Mouse (Mus musculus): ENCODE results near the gene Nlgn2. TPM values are rescaled to one million over a fixed set of nuclear protein-coding genes. Genes with fewer than 3 reads are reported as not detected.

Nlgn2 gene
- polyA plus RNA-seq, 1 experiment from 2014 or later = 8.2 TPM

DNA sequence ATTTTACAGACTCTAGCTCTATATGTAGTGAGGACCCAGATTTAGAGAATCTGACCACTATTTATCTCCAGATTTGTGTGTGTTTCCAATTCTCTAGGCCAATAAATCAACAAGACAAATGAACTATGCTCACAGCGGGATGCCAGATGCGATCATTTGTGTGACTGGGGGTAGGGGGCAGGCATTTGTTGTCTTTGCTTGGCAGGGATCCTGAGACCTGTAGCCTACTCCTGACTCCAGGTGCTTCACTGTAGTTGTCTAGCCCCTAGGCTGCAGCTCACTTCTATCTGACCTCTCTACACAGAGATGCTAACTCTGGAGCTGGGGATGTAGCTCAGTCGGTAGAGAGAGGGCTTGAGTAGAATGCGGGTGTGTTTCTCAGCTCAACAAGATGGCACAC, 55.8 kb downstream of the Nlgn2 start:
- WGBS = 36% methylated on average over 4 of the region's 4 CpGs
- no peak for ATAC-seq (replicated peaks; ENCODE audit: insufficient number of reproducible peaks, low FRiP score, low TSS enrichment, low read depth)

DNA sequence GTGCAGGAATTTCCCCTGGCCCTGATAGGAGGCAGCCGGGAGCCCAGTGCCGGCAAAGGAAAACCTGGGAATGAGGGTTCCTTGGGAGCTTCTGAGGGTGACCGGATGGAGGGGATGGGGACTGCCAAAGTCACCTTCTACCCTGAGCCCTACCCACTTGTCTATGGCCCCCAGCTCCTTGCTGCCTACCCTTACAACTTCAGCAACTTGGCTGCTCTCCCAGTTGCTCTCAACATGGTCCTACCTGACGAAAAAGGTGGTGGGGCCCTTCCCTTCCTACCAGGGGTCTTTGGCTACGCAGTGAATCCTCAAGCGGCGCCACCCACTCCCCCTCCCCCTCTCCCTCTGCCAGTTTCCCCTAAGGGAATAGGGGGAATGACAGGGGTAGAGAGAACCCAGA, 58.6 kb downstream of the Nlgn2 start:
- WGBS = 36% methylated on average over 7 of the region's 7 CpGs
- H3K4me3 ChIP-seq (ENCODE audit: low read depth, low read length) = no peak overlapping the region
- DNase-seq (ENCODE audit: low spot score) (no peak), ATAC-seq (replicated peaks; ENCODE audit: insufficient number of reproducible peaks, low FRiP score, low TSS enrichment, low read depth) (no peak)
- H3K4me1 ChIP-seq (ENCODE audit: control insufficient read depth, insufficient read depth, low read length) = no peaks in the 10 kb centered on the region
- H3K27me3 ChIP-seq (ENCODE audit: control insufficient read depth, insufficient read depth, low read length) = no peaks in the 10 kb centered on the region; the same call in 1 of the 2 replicates
- no peak overlapping the region for H3K27ac ChIP-seq (replicated peaks; ENCODE audit: low read depth, low read length)
- no peak overlapping the region for H3K9ac ChIP-seq (replicated peaks; ENCODE audit: low read length)
- H3K9me3 ChIP-seq (replicated peaks; ENCODE audit: control insufficient read depth, low read length) = no peaks in the 10 kb centered on the region
- no peaks in the 10 kb centered on the region for H3K36me3 ChIP-seq (replicated peaks; ENCODE audit: control insufficient read depth, insufficient read depth, low read depth, low read length)
- H3K4me2 ChIP-seq (ENCODE audit: low read depth, low read length) = no peak overlapping the region

More for the DNA sequence above, 55.8 kb downstream of the Nlgn2 start:
- H3K27ac ChIP-seq (replicated peaks; ENCODE audit: low read depth, low read length) = no peak overlapping the region
- no peak overlapping the region for H3K4me3 ChIP-seq (ENCODE audit: low read depth, low read length)
- no peaks in the 10 kb centered on the region for H3K4me1 ChIP-seq (ENCODE audit: control insufficient read depth, insufficient read depth, low read length)
- no peak overlapping the region for H3K4me2 ChIP-seq (ENCODE audit: low read depth, low read length)
- no peaks in the 10 kb centered on the region for H3K27me3 ChIP-seq (ENCODE audit: control insufficient read depth, insufficient read depth, low read length)
- H3K36me3 ChIP-seq (replicated peaks; ENCODE audit: control insufficient read depth, insufficient read depth, low read depth, low read length) = no peaks in the 10 kb centered on the region
- no peaks in the 10 kb centered on the region for H3K9me3 ChIP-seq (replicated peaks; ENCODE audit: control insufficient read depth, low read length)
- DNase-seq (ENCODE audit: low spot score) = no peak
- no peak overlapping the region for H3K9ac ChIP-seq (replicated peaks; ENCODE audit: low read length)

DNA sequence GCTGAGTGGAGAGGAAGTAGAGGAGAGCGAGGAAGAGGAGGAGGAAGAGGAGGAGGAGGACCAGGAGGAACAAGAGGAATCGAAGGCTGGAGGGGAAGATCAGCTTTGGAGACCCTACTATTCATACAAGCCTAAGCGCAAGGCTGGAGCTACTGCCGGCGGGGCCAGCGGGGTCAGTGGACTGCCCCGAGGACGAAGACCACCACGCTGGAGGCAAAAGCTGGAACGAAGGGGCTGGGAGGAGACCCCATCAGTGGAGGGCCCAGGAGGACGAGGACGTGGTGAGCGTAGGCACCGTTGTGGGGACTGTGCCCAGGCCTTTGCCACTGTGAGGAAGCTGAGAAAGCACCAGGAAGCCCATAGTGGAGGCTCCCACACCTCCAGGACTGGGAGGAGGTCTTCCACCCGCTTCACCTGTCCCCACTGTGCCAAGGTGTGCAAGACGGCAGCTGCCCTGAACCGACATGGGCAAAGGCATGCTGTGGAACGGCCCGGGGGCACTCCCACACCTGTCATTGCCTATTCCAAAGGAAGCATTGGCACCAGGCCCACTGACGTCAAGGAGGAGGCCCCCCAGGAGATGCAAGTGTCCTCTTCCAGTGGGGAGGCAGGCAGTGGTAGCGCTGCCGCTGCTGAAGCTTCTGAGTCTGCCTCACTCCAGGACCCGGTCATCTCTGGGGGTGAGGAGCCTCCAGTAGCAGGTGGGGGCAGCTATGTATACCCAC, 59.2 kb downstream of the Nlgn2 start:
- Histone ChIP-seq H3K9me3 (replicated peaks; ENCODE audit: control insufficient read depth, low read length) (no peaks in the 10 kb centered on the region), H3K27ac (replicated peaks; ENCODE audit: low read depth, low read length) (no peak overlapping the region), H3K9ac (replicated peaks; ENCODE audit: low read length) (no peak overlapping the region), H3K4me2 (ENCODE audit: low read depth, low read length) (no peak overlapping the region), H3K27me3 (ENCODE audit: control insufficient read depth, insufficient read depth, low read length) (no peaks in the 10 kb centered on the region; the same call in 1 of the 2 replicates), H3K36me3 (replicated peaks; ENCODE audit: control insufficient read depth, insufficient read depth, low read depth, low read length) (no peaks in the 10 kb centered on the region), H3K4me3 (ENCODE audit: low read depth, low read length) (no peak overlapping the region), H3K4me1 (ENCODE audit: control insufficient read depth, insufficient read depth, low read length) (no peaks in the 10 kb centered on the region)
- 61% methylated on average over 23 of the region's 23 CpGs for WGBS
- 0 out of 2 replicates have a peak, but pooled peaks have one; percentile 16 for ATAC-seq (replicated peaks; ENCODE audit: insufficient number of reproducible peaks, low FRiP score, low TSS enrichment, low read depth)
- no peak for DNase-seq (ENCODE audit: low spot score)

DNA sequence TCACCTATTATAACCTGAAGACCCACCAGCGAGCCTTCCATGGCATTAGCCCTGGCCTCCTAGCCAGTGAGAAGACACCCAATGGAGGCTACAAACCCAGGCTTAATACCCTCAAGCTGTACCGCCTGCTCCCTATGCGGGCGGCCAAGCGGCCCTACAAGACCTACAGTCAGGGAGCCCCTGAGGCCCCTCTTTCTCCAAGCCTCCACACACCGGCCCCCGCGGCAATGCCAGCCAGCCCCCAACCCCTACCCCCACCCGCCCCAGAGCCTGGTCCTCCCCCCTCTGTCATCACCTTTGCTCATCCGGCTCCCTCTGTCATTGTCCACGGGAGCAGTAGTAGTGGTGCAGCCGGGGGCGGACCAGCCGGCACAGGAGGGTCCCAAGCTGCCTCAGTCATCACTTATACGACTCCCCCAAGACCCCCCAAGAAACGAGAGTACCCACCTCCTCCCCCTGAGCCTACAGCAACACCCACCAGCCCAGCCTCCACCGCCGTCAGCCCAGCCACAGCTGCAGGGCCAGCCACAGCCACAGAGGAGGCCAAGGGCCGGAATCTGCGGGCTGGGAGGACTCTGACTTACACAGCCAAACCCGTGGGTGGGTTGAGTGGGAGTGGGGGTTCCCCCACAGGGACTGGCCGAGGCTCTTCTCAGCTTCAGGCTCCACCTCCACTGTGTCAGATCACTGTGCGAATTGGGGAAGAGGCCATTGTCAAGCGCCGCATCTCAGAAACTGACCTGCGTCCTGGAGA, 59.9 kb downstream of the Nlgn2 start:
- Histone ChIP-seq H3K27ac (replicated peaks; ENCODE audit: low read depth, low read length) (no peak overlapping the region), H3K9ac (replicated peaks; ENCODE audit: low read length) (no peak overlapping the region), H3K36me3 (replicated peaks; ENCODE audit: control insufficient read depth, insufficient read depth, low read depth, low read length) (no peaks in the 10 kb centered on the region), H3K27me3 (ENCODE audit: control insufficient read depth, insufficient read depth, low read length) (no peaks in the 10 kb centered on the region; the same call in 1 of the 2 replicates), H3K4me1 (ENCODE audit: control insufficient read depth, insufficient read depth, low read length) (no peaks in the 10 kb centered on the region), H3K4me3 (ENCODE audit: low read depth, low read length) (no peak overlapping the region), H3K4me2 (ENCODE audit: low read depth, low read length) (no peak overlapping the region), H3K9me3 (replicated peaks; ENCODE audit: control insufficient read depth, low read length) (no peaks in the 10 kb centered on the region)
- 68% methylated on average over 26 of the region's 26 CpGs for WGBS
- DNase-seq (ENCODE audit: low spot score) (no peak), ATAC-seq (replicated peaks; ENCODE audit: insufficient number of reproducible peaks, low FRiP score, low TSS enrichment, low read depth) (no peak)

- Histone ChIP-seq H3K36me3 (replicated peaks; ENCODE audit: control insufficient read depth, insufficient read depth, low read depth, low read length) (no peaks in the 10 kb centered on the region), H3K27ac (replicated peaks; ENCODE audit: low read depth, low read length) (no peak overlapping the region), H3K4me3 (ENCODE audit: low read depth, low read length) (no peak overlapping the region), H3K9ac (replicated peaks; ENCODE audit: low read length) (no peak overlapping the region), H3K4me2 (ENCODE audit: low read depth, low read length) (no peak overlapping the region), H3K9me3 (replicated peaks; ENCODE audit: control insufficient read depth, low read length) (no peaks in the 10 kb centered on the region), H3K4me1 (ENCODE audit: control insufficient read depth, insufficient read depth, low read length) (no peaks in the 10 kb centered on the region), H3K27me3 (ENCODE audit: control insufficient read depth, insufficient read depth, low read length) (no peaks in the 10 kb centered on the region; the same call in 1 of the 2 replicates)
- ATAC-seq (replicated peaks; ENCODE audit: insufficient number of reproducible peaks, low FRiP score, low TSS enrichment, low read depth) = no peak
- WGBS = 82% methylated on average over 20 of the region's 20 CpGs
- no peak for DNase-seq (ENCODE audit: low spot score)
Observed at GRCm38 (mm10) chr11:69776488-69776887, 61.1 kb downstream of the Nlgn2 start.

DNA sequence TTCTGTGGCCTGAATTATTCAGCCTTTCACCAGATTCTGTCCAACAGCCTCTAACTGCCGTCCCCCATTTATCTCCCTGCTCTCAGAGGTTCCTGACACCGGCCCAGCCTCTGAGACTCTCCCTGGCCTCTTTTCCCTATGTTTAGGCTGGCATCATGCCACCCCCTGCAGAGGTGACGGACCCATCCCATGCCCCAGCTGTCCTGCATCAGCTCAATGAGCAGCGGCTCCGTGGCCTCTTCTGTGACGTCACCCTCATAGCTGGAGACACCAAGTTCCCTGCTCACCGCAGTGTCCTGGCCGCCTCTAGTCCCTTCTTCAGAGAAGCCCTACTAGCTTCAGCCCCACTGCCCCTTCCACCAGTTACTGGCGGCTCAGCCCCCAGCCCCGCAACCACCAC, 61.9 kb downstream of the Nlgn2 start:
- no peak overlapping the region for H3K9ac ChIP-seq (replicated peaks; ENCODE audit: low read length)
- no peaks in the 10 kb centered on the region for H3K9me3 ChIP-seq (replicated peaks; ENCODE audit: control insufficient read depth, low read length)

DNA sequence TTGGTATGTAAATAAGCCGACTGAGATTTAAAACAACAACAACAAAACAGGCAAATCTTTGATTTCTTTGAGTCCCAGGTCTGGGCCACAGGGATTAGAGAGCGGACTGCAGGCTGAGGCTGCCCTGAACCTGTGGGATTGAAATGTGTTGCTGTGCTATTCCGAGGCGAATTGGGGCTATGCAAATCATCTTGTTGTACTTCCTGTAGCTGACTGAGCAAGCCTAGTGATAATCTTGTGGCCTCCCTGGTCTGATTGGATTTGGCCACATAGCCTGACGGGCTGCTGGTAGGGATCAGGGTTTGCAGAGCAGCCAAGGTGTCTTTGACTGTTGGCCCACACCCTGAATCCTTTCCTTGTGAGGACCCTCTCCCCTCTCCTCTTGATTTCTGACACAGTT, 62.6 kb downstream of the Nlgn2 start:
- WGBS = 53% methylated on average over 5 of the region's 5 CpGs
- no peak for DNase-seq (ENCODE audit: low spot score)
- no peaks in the 10 kb centered on the region for H3K4me1 ChIP-seq (ENCODE audit: control insufficient read depth, insufficient read depth, low read length)
- H3K27ac ChIP-seq (replicated peaks; ENCODE audit: low read depth, low read length) = no peak overlapping the region
- no peaks in the 10 kb centered on the region; the same call in 1 of the 2 replicates for H3K27me3 ChIP-seq (ENCODE audit: control insufficient read depth, insufficient read depth, low read length)
- ATAC-seq (replicated peaks; ENCODE audit: insufficient number of reproducible peaks, low FRiP score, low TSS enrichment, low read depth) = no peak
- H3K4me3 ChIP-seq (ENCODE audit: low read depth, low read length) = no peak overlapping the region
- no peak overlapping the region for H3K9ac ChIP-seq (replicated peaks; ENCODE audit: low read length)
- H3K4me2 ChIP-seq (ENCODE audit: low read depth, low read length) = no peak overlapping the region
- H3K36me3 ChIP-seq (replicated peaks; ENCODE audit: control insufficient read depth, insufficient read depth, low read depth, low read length) = no peaks in the 10 kb centered on the region
- no peaks in the 10 kb centered on the region for H3K9me3 ChIP-seq (replicated peaks; ENCODE audit: control insufficient read depth, low read length)

More for the DNA sequence above, 61.9 kb downstream of the Nlgn2 start:
- no peaks in the 10 kb centered on the region for H3K4me1 ChIP-seq (ENCODE audit: control insufficient read depth, insufficient read depth, low read length)
- no peaks in the 10 kb centered on the region; the same call in 1 of the 2 replicates for H3K27me3 ChIP-seq (ENCODE audit: control insufficient read depth, insufficient read depth, low read length)
- DNase-seq (ENCODE audit: low spot score) (no peak), ATAC-seq (replicated peaks; ENCODE audit: insufficient number of reproducible peaks, low FRiP score, low TSS enrichment, low read depth) (no peak)
- no peaks in the 10 kb centered on the region for H3K36me3 ChIP-seq (replicated peaks; ENCODE audit: control insufficient read depth, insufficient read depth, low read depth, low read length)
- no peak overlapping the region for H3K4me3 ChIP-seq (ENCODE audit: low read depth, low read length)
- H3K4me2 ChIP-seq (ENCODE audit: low read depth, low read length) = no peak overlapping the region
- no peak overlapping the region for H3K27ac ChIP-seq (replicated peaks; ENCODE audit: low read depth, low read length)
- 68% methylated on average over 10 of the region's 10 CpGs for WGBS

All from embryonic facial prominence, embryonic 11.5 days (tissue).